ENCODE assay signal across 10 mouse cellular contexts in genomic region chr1:20302943-20303578, GRCm38 (mm10).
DNase-seq lines count a peak whose midpoint lies in the region; ATAC-seq lines count a peak whose summit lies in the region.
"Had no signal": no experiment of that assay in that cellular context is flagged by ENCODE, and none has a peak within 500 bp of the region (broad histone marks: within the 10 kb centered on the region; RNA-seq: fewer than 3 reads in every experiment).

No protein-coding gene starts in this region.

- H3K9me3 ChIP-seq in forebrain, embryonic 15.5 days = no peaks in the 10 kb centered on the region
- H3K9me3 ChIP-seq: limb, embryonic 13.5 days had no signal

- no peak overlapping the region for H3K9ac ChIP-seq in forebrain, embryonic 15.5 days (replicated peaks)
- H3K9ac ChIP-seq: limb, embryonic 13.5 days had no signal

- DNase-seq in cerebellum, postnatal 10 days = peak; percentile 25 to 46
- DNase-seq in cerebellum, adult 11-12 months = no peak
- peak; percentile 38 to 48 for DNase-seq in layer of hippocampus, postnatal 10 days (ENCODE audit: low spot score in 2 of 2)
- peak; percentile 77 for DNase-seq in retina, embryonic 14.5 days (ENCODE audit: low spot score)
- DNase-seq in ovary, postnatal 14 days (ENCODE audit: low spot score) = no peak
- no peak for DNase-seq in lung, postnatal 14 days

- H3K27ac ChIP-seq in forebrain, embryonic 15.5 days (replicated peaks) = no peak overlapping the region
- H3K27ac ChIP-seq: limb, embryonic 13.5 days had no signal

- no peaks in the 10 kb centered on the region for H3K27me3 ChIP-seq in forebrain, embryonic 15.5 days
- H3K27me3 ChIP-seq: limb, embryonic 13.5 days; Patski had no signal

- no peaks in the 10 kb centered on the region for H3K36me3 ChIP-seq in forebrain, embryonic 15.5 days
- H3K36me3 ChIP-seq: limb, embryonic 13.5 days had no signal

- 8% methylated on average over 6 of the region's 6 CpGs for WGBS in forebrain, embryonic 15.5 days

- peaks cover 11% of the 10 kb centered on the region for H3K4me1 ChIP-seq in forebrain, embryonic 15.5 days
- H3K4me1 ChIP-seq: limb, embryonic 13.5 days had no signal

- H3K4me3 ChIP-seq in forebrain, embryonic 15.5 days = no peak overlapping the region
- H3K4me3 ChIP-seq: limb, embryonic 13.5 days had no signal

- H3K4me2 ChIP-seq in forebrain, embryonic 15.5 days (replicated peaks) = no peak overlapping the region
- H3K4me2 ChIP-seq: limb, embryonic 13.5 days had no signal

- peak; percentile 94 for ATAC-seq in forebrain, embryonic 15.5 days (replicated peaks)
- ATAC-seq in inflammation-experienced regulatory T-cells, adult 6 months = no peak
- ATAC-seq: Patski had no signal

Comparison
In these comparisons a context has a peak if more than half of its experiments do, and no peak if none do; other contexts are left out.
1. DNase-seq: peak in cerebellum, postnatal 10 days (2 of 2), layer of hippocampus, postnatal 10 days (2 of 2) and retina, embryonic 14.5 days (single experiment); none in cerebellum, adult 11-12 months (single experiment), ovary, postnatal 14 days (single experiment) and lung, postnatal 14 days (single experiment).